ENCODE assay signal across 8 mouse cellular contexts in the genomic region with DNA sequence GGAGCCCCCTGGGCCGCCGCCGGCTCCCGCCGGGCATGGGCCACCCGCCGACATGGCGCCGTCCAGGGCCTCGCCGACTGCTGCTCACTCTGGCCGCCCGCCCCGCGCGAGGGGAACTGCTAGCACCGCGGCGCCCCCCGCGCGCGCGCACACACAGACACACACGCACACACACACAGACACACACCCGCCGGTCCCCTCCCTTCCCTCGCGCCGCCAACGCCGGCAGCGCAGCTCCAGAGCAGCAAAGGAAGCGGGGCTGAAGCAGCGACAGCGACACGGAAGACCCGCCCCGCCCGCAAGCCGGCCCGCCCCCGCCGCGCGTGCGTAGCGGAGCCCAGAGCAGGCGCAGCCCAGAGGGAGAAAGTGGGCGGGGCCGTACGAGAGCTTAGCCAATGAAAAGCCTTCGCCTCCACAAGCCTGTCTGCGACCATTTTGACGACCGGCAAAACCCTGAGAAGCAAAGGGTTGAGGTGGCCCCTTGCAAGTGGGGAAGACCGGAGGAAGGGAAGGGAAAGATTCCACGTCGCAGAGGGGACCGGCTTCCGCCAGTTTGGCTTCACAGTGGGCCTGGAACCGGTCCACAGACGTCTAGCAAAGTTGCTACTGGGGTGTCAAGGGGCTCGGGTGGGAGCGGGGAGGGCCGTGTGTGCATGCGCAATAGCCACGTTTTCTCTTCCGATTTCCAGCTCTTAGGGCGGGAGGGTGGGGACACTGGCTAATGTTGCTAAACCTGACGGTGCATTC. TPM values are rescaled to one million over a fixed set of nuclear protein-coding genes. Genes with fewer than 3 reads are reported as not detected.
DNase-seq lines count a peak whose midpoint lies in the region; ATAC-seq and TF ChIP-seq lines count a peak whose summit lies in the region.

Gene Gopc, minus strand, starts transcription at position 280 of the 747 bp plus-strand sequence.

- peak; percentile 87 for ATAC-seq in CD4-positive, CD25-positive, alpha-beta regulatory T cell, adult 4 months
- peak; percentile 98 for ATAC-seq in heart, embryonic 15.5 days (replicated peaks; ENCODE audit: insufficient number of reproducible peaks, insufficient read depth, low FRiP score, low read depth)
- ATAC-seq in liver, embryonic 14.5 days (ENCODE audit: insufficient read depth): peak; percentile 96
- ATAC-seq in neural tube, embryonic 11.5 days (ENCODE audit: insufficient read depth, low FRiP score, low TSS enrichment): peak; percentile 98
- ATAC-seq in stomach, postnatal 0 days (ENCODE audit: low FRiP score, low TSS enrichment): peak; percentile 99

- H3K4me1 ChIP-seq in forebrain, embryonic 10.5 days: peaks cover 34% of the 10 kb centered on the region
- peaks cover 12% of the 10 kb centered on the region for H3K4me1 ChIP-seq in heart, embryonic 15.5 days (replicated peaks)
- peaks cover 4 to 8% of the 10 kb centered on the region in 2 experiments for H3K4me1 ChIP-seq in liver, embryonic 14.5 days (replicated peaks; ENCODE audit: control insufficient read depth in 2 of 2, insufficient read depth in 2 of 2, low read length in 1 of 2)
- H3K4me1 ChIP-seq in neural tube, embryonic 11.5 days (ENCODE audit: control insufficient read depth, insufficient read depth, low read length): peaks cover 9% of the 10 kb centered on the region; the same call in 1 of the 2 replicates
- no peaks in the 10 kb centered on the region for H3K4me1 ChIP-seq in stomach, postnatal 0 days (replicated peaks; ENCODE audit: control insufficient read depth, insufficient read depth)

- WGBS in forebrain, embryonic 10.5 days: 0% methylated on average over 71 of the region's 71 CpGs
- under 1% methylated on average over 70 of the region's 71 CpGs for WGBS in heart, embryonic 15.5 days
- WGBS in liver, embryonic 14.5 days (ENCODE audit: insufficient replicate concordance): under 1% methylated on average over 70 of the region's 71 CpGs
- under 1% methylated on average over 63 of the region's 71 CpGs for WGBS in neural tube, embryonic 11.5 days
- under 1% methylated on average over 55 of the region's 71 CpGs for WGBS in stomach, postnatal 0 days

- peak within 1 kb of the TSS; percentile 71 for H3K4me3 ChIP-seq in forebrain, embryonic 10.5 days
- H3K4me3 ChIP-seq in heart, embryonic 15.5 days: peak within 1 kb of the TSS; percentile 81
- H3K4me3 ChIP-seq in liver, embryonic 14.5 days (ENCODE audit: insufficient read depth in 1 of 2, low read depth in 2 of 2, low read length in 2 of 2): peak within 1 kb of the TSS; percentile 86 to 89
- H3K4me3 ChIP-seq in neural tube, embryonic 11.5 days (ENCODE audit: low read depth, low read length): peak within 1 kb of the TSS; percentile 81
- H3K4me3 ChIP-seq in stomach, postnatal 0 days (ENCODE audit: low read depth, low read length): peak within 1 kb of the TSS; percentile 92

- H3K9me3 ChIP-seq in forebrain, embryonic 10.5 days: no peaks in the 10 kb centered on the region
- no peaks in the 10 kb centered on the region for H3K9me3 ChIP-seq in heart, embryonic 15.5 days (replicated peaks)
- H3K9me3 ChIP-seq in liver, embryonic 14.5 days (ENCODE audit: control insufficient read depth, low read length): no peaks in the 10 kb centered on the region
- no peaks in the 10 kb centered on the region for H3K9me3 ChIP-seq in neural tube, embryonic 11.5 days (ENCODE audit: control insufficient read depth, low read length)
- H3K9me3 ChIP-seq in stomach, postnatal 0 days (ENCODE audit: control insufficient read depth, low read length): no peaks in the 10 kb centered on the region

- peak within 1 kb of the TSS; percentile 81 for H3K9ac ChIP-seq in heart, embryonic 15.5 days
- peak within 1 kb of the TSS; percentile 90 for H3K9ac ChIP-seq in liver, embryonic 14.5 days (replicated peaks)
- peak within 1 kb of the TSS; percentile 89 for H3K9ac ChIP-seq in neural tube, embryonic 11.5 days (ENCODE audit: low read length)
- H3K9ac ChIP-seq in stomach, postnatal 0 days (ENCODE audit: low read length): peak within 1 kb of the TSS; percentile 90

- H3K27ac ChIP-seq in forebrain, embryonic 10.5 days: peak within 1 kb of the TSS; percentile 93
- peak within 1 kb of the TSS; percentile 97 for H3K27ac ChIP-seq in heart, embryonic 15.5 days
- peak within 1 kb of the TSS; percentile 49 for H3K27ac ChIP-seq in liver, embryonic 14.5 days
- H3K27ac ChIP-seq in neural tube, embryonic 11.5 days (ENCODE audit: low read depth, low read length): peak within 1 kb of the TSS; percentile 88
- peak within 1 kb of the TSS; percentile 97 for H3K27ac ChIP-seq in stomach, postnatal 0 days (replicated peaks)

- TF ChIP-seq EP300 in liver, embryonic 14.5 days (IDR thresholded peaks at IDR 0.05; ENCODE audit: low read depth): no peak
- no peak for TF ChIP-seq EP300 in stomach, postnatal 0 days (optimal IDR thresholded peaks at IDR 0.05)

- peak within 1 kb of the TSS; percentile 88 for H3K4me2 ChIP-seq in heart, embryonic 15.5 days
- H3K4me2 ChIP-seq in liver, embryonic 14.5 days (ENCODE audit: low read depth): peak within 1 kb of the TSS; percentile 84
- H3K4me2 ChIP-seq in neural tube, embryonic 11.5 days (ENCODE audit: low read depth): peak within 1 kb of the TSS; percentile 87
- H3K4me2 ChIP-seq in stomach, postnatal 0 days (replicated peaks; ENCODE audit: low read depth): peak within 1 kb of the TSS; percentile 63

- no peaks in the 10 kb centered on the region; the same call in 1 of the 2 replicates for H3K36me3 ChIP-seq in forebrain, embryonic 10.5 days (replicated peaks)
- no peaks in the 10 kb centered on the region for H3K36me3 ChIP-seq in heart, embryonic 15.5 days
- H3K36me3 ChIP-seq in liver, embryonic 14.5 days (replicated peaks; ENCODE audit: control insufficient read depth, insufficient read depth, low read depth): no peaks in the 10 kb centered on the region
- no peaks in the 10 kb centered on the region for H3K36me3 ChIP-seq in neural tube, embryonic 11.5 days (ENCODE audit: control insufficient read depth, insufficient read depth, low read length)
- no peaks in the 10 kb centered on the region for H3K36me3 ChIP-seq in stomach, postnatal 0 days (ENCODE audit: control insufficient read depth, insufficient read depth, low read length)

- H3K27me3 ChIP-seq in forebrain, embryonic 10.5 days (ENCODE audit: poor library complexity, severe bottlenecking): no peaks in the 10 kb centered on the region
- H3K27me3 ChIP-seq in heart, embryonic 15.5 days: no peaks in the 10 kb centered on the region
- no peaks in the 10 kb centered on the region for H3K27me3 ChIP-seq in liver, embryonic 14.5 days (ENCODE audit: control insufficient read depth, insufficient read depth, low read length)
- H3K27me3 ChIP-seq in neural tube, embryonic 11.5 days (ENCODE audit: control insufficient read depth, insufficient read depth, low read length): no peaks in the 10 kb centered on the region
- no peaks in the 10 kb centered on the region for H3K27me3 ChIP-seq in stomach, postnatal 0 days (ENCODE audit: control insufficient read depth, insufficient read depth, low read length)

- no peak for TF ChIP-seq CTCF in liver, embryonic 14.5 days (IDR thresholded peaks at IDR 0.05; ENCODE audit: low read depth)
- peak; percentile 8; the same call in 1 of the 2 replicates for TF ChIP-seq CTCF in stomach, postnatal 0 days (IDR thresholded peaks at IDR 0.05; ENCODE audit: low read depth)

- DNase-seq in c-Kit-negative CD71-positive TER-119-positive erythroid progenitor cells, embryonic 14.5 days (ENCODE audit: low read depth, low spot score): peak; percentile 96
- peak; percentile 93 for DNase-seq in forebrain, embryonic 10.5 days (ENCODE audit: extremely low spot score, low spot score)
- peak; percentile 99 for DNase-seq in kidney, postnatal 25 days
- DNase-seq in liver, embryonic 14.5 days (ENCODE audit: low read depth in 3 of 3, low spot score in 3 of 3): peak; percentile 95
- peak; percentile 99 for DNase-seq in neural tube, embryonic 11.5 days (ENCODE audit: low spot score)
- peak; percentile 98 for DNase-seq in stomach, postnatal 0 days (ENCODE audit: low spot score)

RNA-seq across cellular contexts. Expression of gene Gopc, which starts in this region (rescaled TPM):
- polyA plus RNA-seq in CD4-positive, CD25-positive, alpha-beta regulatory T cell, adult 4 months (2017; shearing (Covaris generic)): 1 to 10 TPM; 6.6 to 8.9 TPM
- polyA plus RNA-seq in forebrain, embryonic 10.5 days (2016; fragmentation: Nextera tagmentation; extraction: Ambion mirVana): 15.8 and 16.0 TPM in 2 replicates
- polyA plus RNA-seq in heart, embryonic 15.5 days (2015; fragmentation: Nextera tagmentation; extraction: Ambion mirVana): 12.3 and 13.2 TPM in 2 replicates
- 1.8 and 3.0 TPM in 2 replicates for polyA plus RNA-seq in liver, embryonic 14.5 days (2012; rRNA removed)
- 2.8 and 4.0 TPM in 2 replicates for polyA plus RNA-seq in liver, embryonic 14.5 days (2014; fragmentation: Nextera tagmentation; extraction: Ambion mirVana)
- 21.6 and 21.7 TPM in 2 replicates for polyA plus RNA-seq in neural tube, embryonic 11.5 days (2014; fragmentation: Nextera tagmentation; extraction: Ambion mirVana)
- polyA plus RNA-seq in stomach, postnatal 0 days (2015; fragmentation: Nextera tagmentation; extraction: Ambion mirVana): 11.9 and 12.0 TPM in 2 replicates

Comparison
In these comparisons a context has a peak if more than half of its experiments do, and no peak if none do; other contexts are left out.
1. Peak in every context shown above with its lines: DNase-seq, ATAC-seq, H3K4me3 ChIP-seq and H3K27ac ChIP-seq.